Mouse (Mus musculus) E14TG2a.4 (cell line): Measurements from ENCODE around the gene Tdrd9.

ENCODE experiments used
- CTCF ChIP-seq: conservative IDR thresholded peaks from 2 replicates; pipeline ENCODE4 v1.5.1; 2014; ENCODE audit warnings: low read length
- NANOG ChIP-seq: IDR thresholded peaks from 2 replicates; pipeline ENCODE4 v1.6.1; 2014; ENCODE audit warnings: borderline replicate concordance, low read length, mixed read lengths
- POU5F1 ChIP-seq: IDR thresholded peaks from 2 replicates; pipeline ENCODE4 v1.6.1; 2014; ENCODE audit warnings: low read length, borderline replicate concordance

GRCm38 (mm10) chr12:111974578-111974977 is 3.2 kb downstream of the Tdrd9 start:
- TF ChIP-seq CTCF (no peak), POU5F1 (no peak), NANOG (no peak)
